Mouse (Mus musculus) spleen, adult 2 months (tissue): ENCODE results near the gene Gm27021.

Experiments
- CTCF ChIP-seq: fragments of 200-500 bp; IDR thresholded peaks from 2 replicates; pipeline ENCODE4 v1.5.1; 2011; ENCODE audit warnings: mild to moderate bottlenecking, inconsistent platforms; ENCODE audit not compliant: insufficient read depth, insufficient read length, insufficient replicate concordance; ENCODE audit errors: extremely low read depth
- POLR2A ChIP-seq: fragments of 200-500 bp; IDR thresholded peaks from 2 replicates; pipeline ENCODE4 v1.6.1; 2011; ENCODE audit warnings: low read depth, low read length, inconsistent platforms

DNA sequence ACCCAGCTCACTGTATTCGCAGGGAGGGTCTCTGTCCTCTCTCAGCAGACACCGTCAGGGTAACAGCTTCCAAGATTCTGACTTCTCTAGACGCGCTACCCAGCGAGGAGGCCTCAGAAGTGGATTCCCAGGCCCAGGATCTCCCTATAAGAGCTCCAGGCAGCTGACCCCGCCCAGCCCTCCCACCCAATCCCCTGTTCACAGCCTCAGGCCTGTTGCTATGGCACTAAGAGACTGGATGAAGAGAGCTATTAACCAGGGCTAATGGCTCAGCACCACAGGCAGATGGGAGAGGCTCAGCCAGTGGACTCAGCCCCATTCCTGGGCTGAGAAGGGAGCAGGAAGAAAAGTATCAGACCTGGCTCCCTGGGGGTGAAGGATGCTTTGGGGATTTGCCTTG, 65.2 kb downstream of the Gm27021 start:
- TF ChIP-seq CTCF (no peak), POLR2A (no peak)
